Mouse (Mus musculus) myocyte (in vitro differentiated cells): ENCODE results near the gene Golga5. TPM values are rescaled to one million over a fixed set of nuclear protein-coding genes. Genes with fewer than 3 reads are reported as not detected.
A peak's percentile ranks its signal among the peaks of the same experiment; 100 is the strongest.

Experiments used
- H3K27me3 ChIP-seq: one replicate; pipeline ENCODE4 v1.6.1; 2011; ENCODE audit not compliant: control insufficient read depth, insufficient read depth, insufficient read length
- H3K36me3 ChIP-seq: one replicate; pipeline ENCODE4 v1.6.1; 2011; ENCODE audit not compliant: control insufficient read depth, insufficient read depth
- H3K4me2 ChIP-seq: one replicate; pipeline ENCODE4 v1.6.1; 2011; ENCODE audit warnings: low read depth, control low read depth
- H3K4me3 ChIP-seq: one replicate; pipeline ENCODE4 v1.5.1; 2011; ENCODE audit warnings: mild to moderate bottlenecking, control low read depth, moderate library complexity
- H3K79me2 ChIP-seq: one replicate; pipeline ENCODE4 v1.6.1; 2011; ENCODE audit not compliant: control insufficient read depth, insufficient read depth
- H3ac ChIP-seq: one replicate; pipeline ENCODE4 v1.6.1; 2011; ENCODE audit not compliant: control insufficient read depth, insufficient read length
- CEBPB ChIP-seq: IDR thresholded peaks from 2 replicates; pipeline ENCODE4 v1.6.1; 2011; ENCODE audit warnings: mild to moderate bottlenecking, moderate library complexity; ENCODE audit not compliant: poor library complexity, insufficient read depth, severe bottlenecking
- E2F4 ChIP-seq: IDR thresholded peaks from one replicate; pipeline ENCODE4 v1.6.1; 2011; ENCODE audit warnings: mild to moderate bottlenecking, control low read depth, moderate library complexity; ENCODE audit not compliant: insufficient read depth
- MAX ChIP-seq: IDR thresholded peaks from one replicate; pipeline ENCODE4 v1.6.1; 2011; ENCODE audit warnings: low read depth, mild to moderate bottlenecking, control low read depth
- MYOD1 ChIP-seq, 3 experiments: IDR thresholded peaks; one replicate each; pipeline ENCODE4 v1.6.1; 2011; ENCODE audit warnings: control low read depth in 2 of 3, low read depth in 2 of 3, mild to moderate bottlenecking in 2 of 3, moderate library complexity in 1 of 3; ENCODE audit not compliant: insufficient read length in 2 of 3, control insufficient read depth in 1 of 3
- MYOG ChIP-seq, 3 experiments: IDR thresholded peaks; one replicate each; pipeline ENCODE4 v1.6.1; 2011; ENCODE audit warnings: control low read depth in 2 of 3, low read depth in 2 of 3, mild to moderate bottlenecking in 2 of 3; ENCODE audit not compliant: insufficient read length in 2 of 3, control insufficient read depth in 1 of 3, insufficient read depth in 1 of 3
- POLR2A ChIP-seq: IDR thresholded peaks from one replicate; pipeline ENCODE4 v1.6.1; 2011; ENCODE audit warnings: low read depth, mild to moderate bottlenecking, control low read depth, moderate library complexity; ENCODE audit not compliant: insufficient read length
- POLR2AphosphoS2 ChIP-seq: IDR thresholded peaks from one replicate; pipeline ENCODE4 v1.6.1; 2011; ENCODE audit warnings: low read depth, control low read depth; ENCODE audit not compliant: insufficient read length
- REST ChIP-seq: IDR thresholded peaks from one replicate; pipeline ENCODE4 v1.6.1; 2011; ENCODE audit warnings: mild to moderate bottlenecking, control low read depth, moderate library complexity; ENCODE audit not compliant: insufficient read depth, insufficient read length
- SRF ChIP-seq: IDR thresholded peaks from one replicate; pipeline ENCODE4 v1.6.1; 2011; ENCODE audit warnings: low read depth; ENCODE audit not compliant: control insufficient read depth, insufficient read length
- TCF12 ChIP-seq: IDR thresholded peaks from one replicate; pipeline ENCODE4 v1.6.1; 2011; ENCODE audit warnings: mild to moderate bottlenecking, control low read depth; ENCODE audit not compliant: poor library complexity, insufficient read depth, severe bottlenecking
- TCF3 ChIP-seq: IDR thresholded peaks from one replicate; pipeline ENCODE4 v1.6.1; 2011; ENCODE audit warnings: low read depth, control low read depth; ENCODE audit not compliant: insufficient read length
- USF1 ChIP-seq: IDR thresholded peaks from one replicate; pipeline ENCODE4 v1.6.1; 2011; ENCODE audit warnings: low read depth, mild to moderate bottlenecking, control low read depth, moderate library complexity
- polyA plus RNA-seq: library from polyadenylated mRNA; unstranded; fragments of >200 nt; fragmentation: generic; extraction: Trizol; gene quantifications from one replicate; pipeline ENCODE4 v1.2.1, GENCODE M21; 2012; ENCODE audit warnings: missing spikeins

Golga5 gene
- polyA plus RNA-seq, 1 experiment: 13.2 TPM

GRCm38 (mm10) chr12:102437952-102438351 is 31.0 kb upstream of the Golga5 start:
- TF ChIP-seq E2F4 (no peak), POLR2A (no peak), MYOD1 (IDR thresholded peaks at IDR 0.05; ENCODE audit: control insufficient read depth in 1 of 3, insufficient read length in 2 of 3, low read depth in 2 of 3) (no peak), REST (no peak), TCF12 (no peak), MYOG (IDR thresholded peaks at IDR 0.05; ENCODE audit: control insufficient read depth in 1 of 3, insufficient read depth in 1 of 3, insufficient read length in 2 of 3, low read depth in 2 of 3) (no peak), USF1 (no peak), SRF (no peak), TCF3 (no peak), MAX (no peak), CEBPB (no peak), POLR2AphosphoS2 (no peak)
- no peak overlapping the region for H3ac ChIP-seq
- peaks cover 38% of the 10 kb centered on the region for H3K79me2 ChIP-seq
- no peaks in the 10 kb centered on the region for H3K36me3 ChIP-seq
- H3K4me3 ChIP-seq: peak overlapping the region; percentile 50
- H3K4me2 ChIP-seq: peak overlapping the region; percentile 92
- no peaks in the 10 kb centered on the region for H3K27me3 ChIP-seq

GRCm38 (mm10) chr12:102438983-102439631 is 29.8 kb upstream of the Golga5 start:
- Histone ChIP-seq H3K4me2 (peak overlapping the region; percentile 92), H3K36me3 (no peaks in the 10 kb centered on the region), H3K27me3 (no peaks in the 10 kb centered on the region), H3ac (no peak overlapping the region), H3K4me3 (peak overlapping the region; percentile 50), H3K79me2 (peaks cover 32% of the 10 kb centered on the region)
- TF ChIP-seq POLR2A: no peak
- peak; percentile 84 for TF ChIP-seq USF1

GRCm38 (mm10) chr12:102439632-102440023 is 29.3 kb upstream of the Golga5 start, which contains the start of gene Lgmn:
TSS of gene Lgmn (minus strand) at chr12:102439813.
- TF ChIP-seq POLR2A (peak; percentile 66), POLR2AphosphoS2 (peak; percentile 35), TCF12 (no peak)
- H3K27me3 ChIP-seq: no peaks in the 10 kb centered on the region
- H3K4me3 ChIP-seq: peak within 1 kb of the TSS; percentile 50
- peaks cover 28% of the 10 kb centered on the region for H3K79me2 ChIP-seq
- peak within 1 kb of the TSS; percentile 92 for H3K4me2 ChIP-seq
- H3ac ChIP-seq: no peak within 1 kb of the TSS
- no peaks in the 10 kb centered on the region for H3K36me3 ChIP-seq

- Histone ChIP-seq H3K36me3 (no peaks in the 10 kb centered on the region), H3K79me2 (peaks cover 28% of the 10 kb centered on the region), H3K4me3 (no peak overlapping the region), H3K27me3 (no peaks in the 10 kb centered on the region), H3ac (no peak overlapping the region), H3K4me2 (no peak overlapping the region)
- TF ChIP-seq TCF12 (no peak), TCF3 (no peak), REST (no peak), SRF (no peak), MAX (no peak), USF1 (no peak), MYOD1 (IDR thresholded peaks at IDR 0.05; ENCODE audit: control insufficient read depth in 1 of 3, insufficient read length in 2 of 3, low read depth in 2 of 3) (no peak), POLR2A (no peak), CEBPB (no peak), E2F4 (no peak), MYOG (IDR thresholded peaks at IDR 0.05; ENCODE audit: control insufficient read depth in 1 of 3, insufficient read depth in 1 of 3, insufficient read length in 2 of 3, low read depth in 2 of 3) (no peak), POLR2AphosphoS2 (no peak)
These were observed 28.4 kb upstream of the Golga5 start for GRCm38 (mm10) chr12:102440551-102440950.

GRCm38 (mm10) chr12:102441141-102441540 is 27.8 kb upstream of the Golga5 start:
- no peak overlapping the region for H3ac ChIP-seq
- no peak overlapping the region for H3K4me3 ChIP-seq
- no peaks in the 10 kb centered on the region for H3K36me3 ChIP-seq
- TF ChIP-seq CEBPB (no peak), POLR2AphosphoS2 (no peak), MYOD1 (IDR thresholded peaks at IDR 0.05; ENCODE audit: control insufficient read depth in 1 of 3, insufficient read length in 2 of 3, low read depth in 2 of 3) (no peak), USF1 (no peak), REST (no peak), MAX (no peak), TCF3 (no peak), TCF12 (no peak), SRF (no peak), MYOG (IDR thresholded peaks at IDR 0.05; ENCODE audit: control insufficient read depth in 1 of 3, insufficient read depth in 1 of 3, insufficient read length in 2 of 3, low read depth in 2 of 3) (no peak), E2F4 (no peak)
- no peaks in the 10 kb centered on the region for H3K27me3 ChIP-seq
- H3K79me2 ChIP-seq: peaks cover 28% of the 10 kb centered on the region
- no peak overlapping the region for H3K4me2 ChIP-seq
